Mouse (Mus musculus): ENCODE data around the gene Jsrp1. TPM values are rescaled to one million over a fixed set of nuclear protein-coding genes. Genes with fewer than 3 reads are reported as not detected.
"Not testable (repeated sequence)": the region's sequence is repeated elsewhere in the genome, so short reads cannot be mapped to it uniquely, and the experiment has no call there.

Gene Jsrp1
- polyA plus RNA-seq, 1 experiment = 5.0 TPM

DNA sequence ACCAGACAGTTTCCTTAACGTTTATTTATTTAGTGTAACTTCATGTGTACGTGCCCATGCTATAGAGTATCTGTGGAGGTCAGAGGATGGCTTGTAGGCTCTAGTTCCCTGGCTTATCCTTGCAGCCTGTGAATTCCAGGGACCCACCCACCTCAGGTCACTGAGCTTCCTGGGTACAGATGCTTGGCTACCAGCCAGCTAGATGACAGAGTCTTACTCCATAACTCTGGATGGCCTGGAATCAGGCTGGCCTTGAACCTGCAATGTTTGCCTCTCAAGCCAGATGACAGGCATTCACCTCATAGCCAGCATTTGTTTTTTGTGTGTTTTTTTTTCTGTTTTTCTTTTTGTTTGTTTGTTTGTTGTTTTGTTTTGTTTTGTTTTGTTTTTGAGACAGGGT lies 3.9 kb upstream of the Jsrp1 start:
- Histone ChIP-seq H3K4me3 (ENCODE audit: insufficient read depth, low read length) (no peak overlapping the region), H3K27ac (ENCODE audit: insufficient read depth, low read length) (no peak overlapping the region), H3K4me1 (ENCODE audit: control insufficient read depth, insufficient read depth, low read length) (no peaks in the 10 kb centered on the region)
- TF ChIP-seq CTCF (IDR thresholded peaks at IDR 0.05; ENCODE audit: extremely low read depth, insufficient read depth, low read length) (no peak), POLR2A (IDR thresholded peaks at IDR 0.05; ENCODE audit: extremely low read depth, insufficient read depth, low read length) (no peak)

DNA sequence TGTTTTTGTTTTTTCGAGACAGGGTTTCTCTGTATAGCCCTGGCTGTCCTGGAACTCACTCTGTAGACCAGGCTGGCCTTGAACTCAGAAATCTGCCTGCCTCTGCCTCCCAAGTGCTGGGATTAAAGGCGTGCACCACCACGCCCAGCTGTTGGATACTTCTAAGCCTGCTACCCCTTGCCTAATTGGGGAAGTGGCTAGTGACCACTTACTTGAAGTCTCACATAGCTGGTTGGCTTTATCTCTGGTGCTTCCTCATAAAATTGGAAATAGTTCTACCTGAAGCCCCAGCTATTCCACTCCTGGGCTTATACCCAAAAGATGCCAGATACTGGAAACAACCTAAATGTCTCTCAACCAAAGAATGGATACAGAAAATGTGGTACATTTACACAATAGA lies 3.0 kb upstream of the Jsrp1 start:
- H3K27ac ChIP-seq (ENCODE audit: insufficient read depth, low read length); H3K4me1 ChIP-seq (ENCODE audit: control insufficient read depth, insufficient read depth, low read length); H3K4me3 ChIP-seq (ENCODE audit: insufficient read depth, low read length): not testable (repeated sequence)

DNA sequence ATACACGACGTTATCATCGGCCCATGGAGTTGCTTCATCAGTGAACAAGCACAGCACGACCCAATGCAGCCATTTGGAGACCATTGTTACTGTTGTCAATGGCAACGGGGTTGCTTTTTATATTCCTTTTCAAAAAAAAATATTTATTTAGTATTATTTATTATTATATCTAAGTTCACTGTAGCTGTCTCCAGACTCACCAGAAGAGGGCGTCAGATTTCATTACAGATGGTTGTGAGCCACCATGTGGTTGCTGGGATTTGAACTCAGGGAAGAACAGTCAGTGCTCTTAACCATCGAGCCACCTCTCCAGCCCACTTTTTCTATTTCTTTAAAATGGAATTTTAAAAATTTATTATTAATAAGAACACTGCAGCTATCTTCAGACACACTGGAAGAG lies 1.5 kb upstream of the Jsrp1 start:
- Histone ChIP-seq H3K27ac (ENCODE audit: insufficient read depth, low read length) (no peak overlapping the region), H3K4me3 (ENCODE audit: insufficient read depth, low read length) (no peak overlapping the region), H3K4me1 (ENCODE audit: control insufficient read depth, insufficient read depth, low read length) (no peaks in the 10 kb centered on the region)
- TF ChIP-seq CTCF (IDR thresholded peaks at IDR 0.05; ENCODE audit: extremely low read depth, insufficient read depth, low read length) (no peak), POLR2A (IDR thresholded peaks at IDR 0.05; ENCODE audit: extremely low read depth, insufficient read depth, low read length) (no peak)

DNA sequence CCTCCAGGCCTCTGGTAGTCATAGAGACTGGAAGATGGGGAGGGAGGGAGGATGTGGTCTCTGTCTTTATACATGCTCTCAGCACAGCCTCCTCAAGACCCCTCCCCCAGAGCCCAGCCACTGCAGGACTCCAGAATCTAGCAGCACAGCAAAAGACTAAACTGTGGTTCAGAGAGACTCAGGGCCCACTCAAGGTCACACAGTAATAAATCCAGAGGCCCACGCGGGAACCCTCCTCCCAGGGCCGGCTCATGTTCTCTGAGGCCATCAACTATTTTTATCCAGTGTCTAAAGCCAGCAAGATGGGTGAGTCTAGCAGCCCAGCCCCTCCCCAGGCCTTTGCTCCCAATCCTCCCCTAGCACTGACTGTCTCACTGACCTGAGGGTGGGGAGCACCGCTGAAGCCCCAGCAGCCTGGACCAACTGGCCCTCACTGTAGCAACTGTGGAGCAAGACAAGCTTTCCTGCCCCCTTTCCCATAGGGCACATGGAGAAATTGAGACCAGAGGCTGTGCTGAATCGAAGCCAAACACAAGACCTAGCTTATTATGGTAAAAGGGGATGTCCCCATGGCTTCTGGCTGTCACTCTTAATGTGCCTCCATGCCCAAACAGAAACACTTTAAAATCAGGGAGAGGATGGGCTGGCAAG lies 782 bp downstream of the Jsrp1 start:
- Histone ChIP-seq H3K4me1 (ENCODE audit: control insufficient read depth, insufficient read depth, low read length) (no peaks in the 10 kb centered on the region), H3K4me3 (ENCODE audit: insufficient read depth, low read length) (no peak overlapping the region), H3K27ac (ENCODE audit: insufficient read depth, low read length) (no peak overlapping the region)
- TF ChIP-seq POLR2A (IDR thresholded peaks at IDR 0.05; ENCODE audit: extremely low read depth, insufficient read depth, low read length) (no peak), CTCF (IDR thresholded peaks at IDR 0.05; ENCODE audit: extremely low read depth, insufficient read depth, low read length) (no peak)

DNA sequence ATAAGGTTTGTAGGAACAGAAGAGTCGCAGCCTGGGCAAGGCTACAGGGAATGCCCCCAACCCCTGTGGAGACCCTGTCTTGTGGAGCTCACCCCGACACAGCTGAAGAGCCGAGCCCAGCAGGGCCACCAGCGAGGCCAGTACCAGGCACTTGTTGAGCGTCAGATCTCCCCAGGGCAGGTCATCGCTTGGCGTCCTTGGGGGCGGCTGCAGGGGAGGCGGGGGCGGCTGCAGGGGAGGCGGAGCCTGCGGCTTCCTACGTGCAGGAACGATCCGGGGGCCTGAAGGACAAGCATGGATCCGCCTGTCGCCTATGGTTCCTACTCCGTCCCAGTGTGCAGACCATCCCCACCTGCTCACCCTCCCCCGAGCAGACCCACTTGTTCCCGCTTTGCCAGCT lies 3.2 kb downstream of the Jsrp1 start:
- Histone ChIP-seq H3K4me3 (ENCODE audit: insufficient read depth, low read length) (no peak overlapping the region), H3K4me1 (ENCODE audit: control insufficient read depth, insufficient read depth, low read length) (0 out of 2 replicates have a peak, but pooled peaks cover 2% of the 10 kb centered on the region), H3K27ac (ENCODE audit: insufficient read depth, low read length) (no peak overlapping the region)
- TF ChIP-seq POLR2A (IDR thresholded peaks at IDR 0.05; ENCODE audit: extremely low read depth, insufficient read depth, low read length) (no peak), CTCF (IDR thresholded peaks at IDR 0.05; ENCODE audit: extremely low read depth, insufficient read depth, low read length) (no peak)

DNA sequence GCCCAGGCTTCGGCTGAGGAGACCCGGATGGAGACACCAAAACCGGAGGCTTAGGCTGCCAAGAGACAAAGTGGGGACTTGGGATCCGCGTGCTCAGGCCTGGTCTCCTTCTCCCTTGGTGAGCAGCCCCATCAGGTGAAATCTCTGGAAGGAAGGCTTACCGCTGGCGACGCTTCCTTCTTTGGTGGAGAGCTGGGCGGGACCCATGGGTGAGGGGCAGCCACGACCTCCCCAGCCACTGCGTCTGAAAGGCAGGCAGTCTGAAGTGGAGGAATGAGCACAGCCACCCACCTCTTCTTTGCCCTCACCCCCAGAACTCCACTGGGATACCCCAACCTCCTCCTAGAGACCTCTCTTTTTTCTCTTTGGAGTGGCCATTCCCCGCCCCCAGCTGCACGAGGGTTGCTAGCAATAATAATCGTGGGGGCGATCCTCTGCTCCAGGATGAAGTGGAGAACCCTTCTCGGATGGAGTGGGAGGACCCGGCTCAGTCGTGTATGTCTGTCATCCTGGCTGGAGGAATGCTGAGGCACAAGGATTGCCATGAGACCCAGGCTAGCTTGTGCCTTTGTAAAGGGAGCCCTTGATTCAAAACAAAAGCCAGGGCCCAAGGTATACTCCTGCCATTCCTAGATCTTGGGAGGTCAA lies 4.2 kb downstream of the Jsrp1 start:
- Histone ChIP-seq H3K4me3 (ENCODE audit: insufficient read depth, low read length) (peak overlapping the region; percentile 0; the same call in 1 of the 2 replicates), H3K4me1 (ENCODE audit: control insufficient read depth, insufficient read depth, low read length) (0 out of 2 replicates have a peak, but pooled peaks cover 2% of the 10 kb centered on the region), H3K27ac (ENCODE audit: insufficient read depth, low read length) (no peak overlapping the region; the same call in 1 of the 2 replicates)
- no peak for TF ChIP-seq POLR2A (IDR thresholded peaks at IDR 0.05; ENCODE audit: extremely low read depth, insufficient read depth, low read length)
- TF ChIP-seq CTCF (IDR thresholded peaks at IDR 0.05; ENCODE audit: extremely low read depth, insufficient read depth, low read length) = no peak

DNA sequence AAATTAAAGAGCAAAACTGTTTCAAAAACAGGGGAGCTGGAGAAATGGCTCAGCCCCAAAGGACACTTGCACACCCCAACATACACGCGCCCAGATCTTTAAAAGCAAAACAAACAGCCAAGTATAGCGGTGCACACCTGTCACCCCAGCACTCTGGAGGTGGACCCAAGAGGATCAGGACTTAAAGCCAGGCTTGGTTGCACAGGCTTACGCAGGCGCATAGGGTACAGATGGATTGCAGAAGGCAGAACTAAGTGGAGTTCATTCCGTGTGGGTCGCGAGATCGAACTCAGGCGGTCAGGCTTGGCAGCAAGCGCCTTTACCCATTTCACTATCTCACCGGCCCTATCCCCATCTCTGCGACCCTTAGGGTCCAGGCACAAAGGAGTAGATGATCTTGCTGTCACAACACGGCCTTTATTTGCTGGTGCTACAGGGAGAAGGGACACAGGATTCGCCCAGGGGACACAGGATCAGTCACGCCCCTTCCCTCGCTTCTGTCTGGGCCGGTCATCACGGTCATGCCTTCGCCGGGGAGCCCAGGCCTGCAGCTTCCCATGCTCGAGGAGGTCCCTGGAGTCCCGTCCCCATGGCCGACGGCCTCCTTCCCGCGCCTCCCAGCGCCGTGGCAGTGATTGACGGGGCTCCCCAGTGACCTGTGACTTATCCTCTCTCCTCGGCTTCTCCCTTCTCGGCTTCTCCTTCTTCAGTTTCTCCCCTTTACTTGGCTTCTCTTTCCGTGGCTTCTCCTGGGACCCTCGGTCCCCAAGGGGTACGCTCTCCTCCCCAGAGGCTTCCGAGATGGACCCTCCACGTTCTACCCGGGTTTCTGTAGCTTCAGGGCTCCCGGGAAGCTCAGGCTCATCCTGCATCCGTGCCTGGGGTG lies 5.0 kb downstream of the Jsrp1 start:
- Histone ChIP-seq H3K27ac (ENCODE audit: insufficient read depth, low read length) (0 out of 2 replicates have a peak overlapping the region, but pooled peaks have one; percentile 8), H3K4me3 (ENCODE audit: insufficient read depth, low read length) (peak overlapping the region; percentile 0)
- 0 out of 2 replicates have a peak, but pooled peaks have one; percentile 31 for TF ChIP-seq POLR2A (IDR thresholded peaks at IDR 0.05; ENCODE audit: extremely low read depth, insufficient read depth, low read length)
- no peak for TF ChIP-seq CTCF (IDR thresholded peaks at IDR 0.05; ENCODE audit: extremely low read depth, insufficient read depth, low read length)

DNA sequence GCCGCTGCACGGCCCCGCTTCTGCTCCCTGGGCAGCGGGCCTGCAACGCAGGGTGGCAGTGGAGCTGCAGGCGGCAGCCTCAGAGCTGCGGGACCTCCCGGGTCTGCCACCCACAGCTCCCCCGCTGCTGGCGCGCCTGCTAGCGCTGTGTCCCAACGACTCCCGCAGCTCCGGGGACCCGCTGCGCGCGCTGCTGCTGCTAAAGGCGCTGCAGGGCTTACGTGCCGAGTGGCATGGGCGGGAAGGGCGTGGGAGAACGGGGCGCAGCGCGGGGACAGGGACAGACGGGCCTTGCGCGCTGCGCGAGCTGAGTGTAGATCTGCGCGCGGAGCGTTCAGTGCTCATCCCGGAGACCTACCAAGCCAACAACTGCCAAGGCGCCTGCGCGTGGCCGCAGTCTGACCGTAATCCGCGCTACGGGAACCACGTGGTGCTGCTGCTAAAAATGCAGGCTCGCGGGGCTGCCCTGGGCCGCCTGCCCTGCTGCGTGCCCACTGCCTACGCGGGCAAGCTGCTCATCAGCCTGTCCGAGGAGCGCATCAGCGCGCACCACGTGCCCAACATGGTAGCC lies 6.2 kb downstream of the Jsrp1 start:
- TF ChIP-seq POLR2A (IDR thresholded peaks at IDR 0.05; ENCODE audit: extremely low read depth, insufficient read depth, low read length) (peak; percentile 78; the same call in 1 of the 2 replicates), CTCF (IDR thresholded peaks at IDR 0.05; ENCODE audit: extremely low read depth, insufficient read depth, low read length) (no peak)
- H3K4me1 ChIP-seq (ENCODE audit: control insufficient read depth, insufficient read depth, low read length) = 0 out of 2 replicates have a peak, but pooled peaks cover 2% of the 10 kb centered on the region
- peak overlapping the region; percentile 3 for H3K4me3 ChIP-seq (ENCODE audit: insufficient read depth, low read length)
- H3K27ac ChIP-seq (ENCODE audit: insufficient read depth, low read length) = peak overlapping the region; percentile 91

More for the DNA sequence above, 5.0 kb downstream of the Jsrp1 start:
- 0 out of 2 replicates have a peak, but pooled peaks cover 2% of the 10 kb centered on the region for H3K4me1 ChIP-seq (ENCODE audit: control insufficient read depth, insufficient read depth, low read length)
